Mouse (Mus musculus): ENCODE data around the gene Rbp1. TPM values are rescaled to one million over a fixed set of nuclear protein-coding genes. Genes with fewer than 3 reads are reported as not detected.

Rbp1 gene
- polyA plus RNA-seq, 1 experiment: 2.2 TPM

- Histone ChIP-seq H3K4me1 (ENCODE audit: control insufficient read depth, insufficient read depth, insufficient read length, low read length) (no peaks in the 10 kb centered on the region), H3K4me3 (ENCODE audit: insufficient read depth, low read depth, low read length) (no peak overlapping the region), H3K27ac (replicated peaks; ENCODE audit: low read depth, low read length) (no peak overlapping the region)
These were observed 7.3 kb upstream of the Rbp1 start for GRCm38 (mm10) chr9:98415427-98415826.

- Histone ChIP-seq H3K4me1 (ENCODE audit: control insufficient read depth, insufficient read depth, insufficient read length, low read length) (no peaks in the 10 kb centered on the region), H3K27ac (replicated peaks; ENCODE audit: low read depth, low read length) (no peak overlapping the region), H3K4me3 (ENCODE audit: insufficient read depth, low read depth, low read length) (no peak overlapping the region)
These were observed 4.8 kb upstream of the Rbp1 start for GRCm38 (mm10) chr9:98417919-98418318.

GRCm38 (mm10) chr9:98418346-98418745 is 4.4 kb upstream of the Rbp1 start:
- no peak overlapping the region for H3K27ac ChIP-seq (replicated peaks; ENCODE audit: low read depth, low read length)
- H3K4me1 ChIP-seq (ENCODE audit: control insufficient read depth, insufficient read depth, insufficient read length, low read length): no peaks in the 10 kb centered on the region
- no peak overlapping the region for H3K4me3 ChIP-seq (ENCODE audit: insufficient read depth, low read depth, low read length)

- no peaks in the 10 kb centered on the region; the same call in 1 of the 2 replicates for H3K4me1 ChIP-seq (ENCODE audit: control insufficient read depth, insufficient read depth, insufficient read length, low read length)
- no peak overlapping the region for H3K27ac ChIP-seq (replicated peaks; ENCODE audit: low read depth, low read length)
- no peak overlapping the region for H3K4me3 ChIP-seq (ENCODE audit: insufficient read depth, low read depth, low read length)
These were observed 2.1 kb upstream of the Rbp1 start for GRCm38 (mm10) chr9:98420666-98421065.

GRCm38 (mm10) chr9:98421903-98422302 is 858 bp upstream of the Rbp1 start:
- Histone ChIP-seq H3K4me1 (ENCODE audit: control insufficient read depth, insufficient read depth, insufficient read length, low read length) (no peaks in the 10 kb centered on the region; the same call in 1 of the 2 replicates), H3K4me3 (ENCODE audit: insufficient read depth, low read depth, low read length) (no peak overlapping the region), H3K27ac (replicated peaks; ENCODE audit: low read depth, low read length) (no peak overlapping the region)

GRCm38 (mm10) chr9:98423691-98424090 is 930 bp downstream of the Rbp1 start:
- Histone ChIP-seq H3K4me1 (ENCODE audit: control insufficient read depth, insufficient read depth, insufficient read length, low read length) (no peaks in the 10 kb centered on the region; the same call in 1 of the 2 replicates), H3K27ac (replicated peaks; ENCODE audit: low read depth, low read length) (no peak overlapping the region)

GRCm38 (mm10) chr9:98424291-98424690 is 1.5 kb downstream of the Rbp1 start:
- H3K4me1 ChIP-seq (ENCODE audit: control insufficient read depth, insufficient read depth, insufficient read length, low read length): no peaks in the 10 kb centered on the region; the same call in 1 of the 2 replicates
- no peak overlapping the region for H3K27ac ChIP-seq (replicated peaks; ENCODE audit: low read depth, low read length)
- peak overlapping the region; percentile 41; the same call in 1 of the 2 replicates for H3K4me3 ChIP-seq (ENCODE audit: insufficient read depth, low read depth, low read length)

More at GRCm38 (mm10) chr9:98423691-98424090, 930 bp downstream of the Rbp1 start:
- no peak overlapping the region for H3K4me3 ChIP-seq (ENCODE audit: insufficient read depth, low read depth, low read length)

- H3K4me1 ChIP-seq (ENCODE audit: control insufficient read depth, insufficient read depth, insufficient read length, low read length): no peaks in the 10 kb centered on the region; the same call in 1 of the 2 replicates
- H3K4me3 ChIP-seq (ENCODE audit: insufficient read depth, low read depth, low read length): peak overlapping the region; percentile 41
- no peak overlapping the region for H3K27ac ChIP-seq (replicated peaks; ENCODE audit: low read depth, low read length)
These were observed 2.0 kb downstream of the Rbp1 start for GRCm38 (mm10) chr9:98424725-98425210.

- H3K27ac ChIP-seq (replicated peaks; ENCODE audit: low read depth, low read length): no peak overlapping the region
- no peaks in the 10 kb centered on the region; the same call in 1 of the 2 replicates for H3K4me1 ChIP-seq (ENCODE audit: control insufficient read depth, insufficient read depth, insufficient read length, low read length)
- peak overlapping the region; percentile 19 for H3K4me3 ChIP-seq (ENCODE audit: insufficient read depth, low read depth, low read length)
These were observed 2.7 kb downstream of the Rbp1 start for GRCm38 (mm10) chr9:98425351-98425880.

- Histone ChIP-seq H3K27ac (replicated peaks; ENCODE audit: low read depth, low read length) (no peak overlapping the region), H3K4me3 (ENCODE audit: insufficient read depth, low read depth, low read length) (no peak overlapping the region), H3K4me1 (ENCODE audit: control insufficient read depth, insufficient read depth, insufficient read length, low read length) (no peaks in the 10 kb centered on the region; the same call in 1 of the 2 replicates)
These were observed 5.3 kb downstream of the Rbp1 start for GRCm38 (mm10) chr9:98427906-98428517.

GRCm38 (mm10) chr9:98428783-98429182 is 6.0 kb downstream of the Rbp1 start:
- Histone ChIP-seq H3K4me3 (ENCODE audit: insufficient read depth, low read depth, low read length) (no peak overlapping the region), H3K27ac (replicated peaks; ENCODE audit: low read depth, low read length) (0 out of 2 replicates have a peak overlapping the region, but pooled peaks have one; percentile 23), H3K4me1 (ENCODE audit: control insufficient read depth, insufficient read depth, insufficient read length, low read length) (no peaks in the 10 kb centered on the region; the same call in 1 of the 2 replicates)

GRCm38 (mm10) chr9:98429806-98430205 is 7.0 kb downstream of the Rbp1 start:
- Histone ChIP-seq H3K4me1 (ENCODE audit: control insufficient read depth, insufficient read depth, insufficient read length, low read length) (no peaks in the 10 kb centered on the region; the same call in 1 of the 2 replicates), H3K27ac (replicated peaks; ENCODE audit: low read depth, low read length) (no peak overlapping the region), H3K4me3 (ENCODE audit: insufficient read depth, low read depth, low read length) (no peak overlapping the region)

GRCm38 (mm10) chr9:98430528-98430927 is 7.8 kb downstream of the Rbp1 start:
- H3K4me1 ChIP-seq (ENCODE audit: control insufficient read depth, insufficient read depth, insufficient read length, low read length): no peaks in the 10 kb centered on the region; the same call in 1 of the 2 replicates
- no peak overlapping the region for H3K4me3 ChIP-seq (ENCODE audit: insufficient read depth, low read depth, low read length)
- no peak overlapping the region for H3K27ac ChIP-seq (replicated peaks; ENCODE audit: low read depth, low read length)

- Histone ChIP-seq H3K27ac (replicated peaks; ENCODE audit: low read depth, low read length) (no peak overlapping the region), H3K4me3 (ENCODE audit: insufficient read depth, low read depth, low read length) (no peak overlapping the region), H3K4me1 (ENCODE audit: control insufficient read depth, insufficient read depth, insufficient read length, low read length) (no peaks in the 10 kb centered on the region; the same call in 1 of the 2 replicates)
These were observed 10.3 kb downstream of the Rbp1 start for GRCm38 (mm10) chr9:98433021-98433420.

GRCm38 (mm10) chr9:98433956-98434588 is 11.3 kb downstream of the Rbp1 start:
- H3K27ac ChIP-seq (replicated peaks; ENCODE audit: low read depth, low read length): no peak overlapping the region
- H3K4me3 ChIP-seq (ENCODE audit: insufficient read depth, low read depth, low read length): no peak overlapping the region
- no peaks in the 10 kb centered on the region; the same call in 1 of the 2 replicates for H3K4me1 ChIP-seq (ENCODE audit: control insufficient read depth, insufficient read depth, insufficient read length, low read length)
